Comparison of ENCODE assay signal across 21 mouse cellular contexts in genomic region chr8:128572291-128572690, GRCm38 (mm10).
"Had no signal": no experiment of that assay in that cellular context is flagged by ENCODE, and none has a peak within 500 bp of the region (broad histone marks: within the 10 kb centered on the region; RNA-seq: fewer than 3 reads in every experiment).

No protein-coding gene starts in this region.

- H3K4me1 ChIP-seq: liver, embryonic 15.5 days; lung, embryonic 15.5 days; megakaryocyte, embryonic 14.5 days; midbrain, embryonic 12.5 days; neural tube, embryonic 13.5 days; neural tube, embryonic 15.5 days had no signal

- H3K4me2 ChIP-seq: liver, embryonic 15.5 days; lung, embryonic 15.5 days; midbrain, embryonic 12.5 days; neural tube, embryonic 13.5 days; neural tube, embryonic 15.5 days had no signal

- H3K27me3 ChIP-seq: liver, embryonic 15.5 days; lung, embryonic 15.5 days; midbrain, embryonic 12.5 days; neural tube, embryonic 13.5 days; neural tube, embryonic 15.5 days had no signal

- DNase-seq: liver, postnatal 0 days; lung, adult 2 months; lung, postnatal 14 days; lung, postnatal 36 days; midbrain, embryonic 14.5 days; retina, postnatal 1 day; right cerebral cortex, adult 18-20 months; right cerebral cortex, postnatal 25 days; right cerebral cortex, postnatal 4 days; spleen, adult 18-20 months; thymus, adult 18-20 months; thymus, postnatal 14 days; thymus, postnatal 36 days had no signal

- H3K36me3 ChIP-seq: liver, embryonic 15.5 days; lung, embryonic 15.5 days; midbrain, embryonic 12.5 days; neural tube, embryonic 13.5 days; neural tube, embryonic 15.5 days had no signal

- H3K27ac ChIP-seq: liver, embryonic 15.5 days; lung, embryonic 15.5 days; midbrain, embryonic 12.5 days; neural tube, embryonic 13.5 days; neural tube, embryonic 15.5 days had no signal

- ATAC-seq: liver, postnatal 0 days; lung, postnatal 0 days; midbrain, embryonic 16.5 days had no signal

- H3K4me3 ChIP-seq: liver, embryonic 15.5 days; lung, embryonic 15.5 days; megakaryocyte, embryonic 14.5 days; midbrain, embryonic 12.5 days; neural tube, embryonic 13.5 days; neural tube, embryonic 15.5 days had no signal

- H3K9me3 ChIP-seq: liver, embryonic 15.5 days; lung, embryonic 15.5 days; midbrain, embryonic 12.5 days; neural tube, embryonic 13.5 days; neural tube, embryonic 15.5 days had no signal

- H3K9ac ChIP-seq: liver, embryonic 15.5 days; liver, postnatal 0 days; lung, embryonic 15.5 days; midbrain, embryonic 12.5 days; neural tube, embryonic 13.5 days; neural tube, embryonic 15.5 days had no signal
